Mouse (Mus musculus): ENCODE measurements around the gene Sult5a1.

Sult5a1 gene

GRCm38 (mm10) chr8:123101735-123102685 is 56.1 kb downstream of the Sult5a1 start, which contains the start of gene Rpl13:
TSS of gene Rpl13 (plus strand) at chr8:123102350.
- peak; percentile 87 for DNase-seq (ENCODE audit: low read depth, low spot score)

GRCm38 (mm10) chr8:123101244-123101643 is 56.9 kb downstream of the Sult5a1 start:
- DNase-seq (ENCODE audit: low read depth, low spot score) = no peak

GRCm38 (mm10) chr8:123100288-123100687 is 57.8 kb downstream of the Sult5a1 start:
- DNase-seq (ENCODE audit: low read depth, low spot score) = no peak

- DNase-seq (ENCODE audit: low read depth, low spot score) = no peak
Observed at GRCm38 (mm10) chr8:123097786-123098584, 60.1 kb downstream of the Sult5a1 start.

GRCm38 (mm10) chr8:123097216-123097615 is 60.9 kb downstream of the Sult5a1 start:
- DNase-seq (ENCODE audit: low read depth, low spot score) = no peak

Measured in retina, adult 2 months (tissue).